Mouse (Mus musculus) cerebellum, adult 11-12 months (tissue): ENCODE measurements around the gene Etv4.

Source experiments
- DNase-seq: peaks from one replicate; pipeline ENCODE4 v3.0.0; 2022

Etv4 gene

GRCm38 (mm10) chr11:101785143-101785851 lies at the start of gene Etv4:
TSS of gene Etv4 (minus strand) at chr11:101785371.
- peak; percentile 88 for DNase-seq

- DNase-seq: no peak
Measured at GRCm38 (mm10) chr11:101832001-101832400, 46.8 kb upstream of the Etv4 start.

GRCm38 (mm10) chr11:101830616-101831015 lies 45.4 kb upstream of the Etv4 start:
- no peak for DNase-seq

GRCm38 (mm10) chr11:101830112-101830511 lies 44.9 kb upstream of the Etv4 start:
- no peak for DNase-seq

GRCm38 (mm10) chr11:101828718-101829117 lies 43.5 kb upstream of the Etv4 start:
- DNase-seq: no peak

- DNase-seq: no peak
Measured at GRCm38 (mm10) chr11:101823210-101823609, 38.0 kb upstream of the Etv4 start.

- peak; percentile 40 for DNase-seq
Measured at GRCm38 (mm10) chr11:101820899-101821298, 35.7 kb upstream of the Etv4 start.

- no peak for DNase-seq
Measured at GRCm38 (mm10) chr11:101819853-101820252, 34.7 kb upstream of the Etv4 start.

- DNase-seq: no peak
Measured at GRCm38 (mm10) chr11:101815103-101816085, 30.2 kb upstream of the Etv4 start.

- DNase-seq: peak; percentile 76
Measured at GRCm38 (mm10) chr11:101814375-101815102, 29.4 kb upstream of the Etv4 start.

GRCm38 (mm10) chr11:101813259-101813658 lies 28.1 kb upstream of the Etv4 start:
- DNase-seq: peak; percentile 48

- no peak for DNase-seq
Measured at GRCm38 (mm10) chr11:101809060-101809828, 24.1 kb upstream of the Etv4 start.

- no peak for DNase-seq
Measured at GRCm38 (mm10) chr11:101807266-101807665, 22.1 kb upstream of the Etv4 start.

GRCm38 (mm10) chr11:101806741-101807140 lies 21.6 kb upstream of the Etv4 start:
- DNase-seq: no peak

- no peak for DNase-seq
Measured at GRCm38 (mm10) chr11:101805113-101805704, 20.0 kb upstream of the Etv4 start.

- DNase-seq: no peak
Measured at GRCm38 (mm10) chr11:101801386-101801785, 16.2 kb upstream of the Etv4 start.

- no peak for DNase-seq
Measured at GRCm38 (mm10) chr11:101798083-101798482, 12.9 kb upstream of the Etv4 start.

GRCm38 (mm10) chr11:101797355-101797754 lies 12.2 kb upstream of the Etv4 start:
- no peak for DNase-seq

- DNase-seq: no peak
Measured at GRCm38 (mm10) chr11:101790811-101791526, 5.8 kb upstream of the Etv4 start.

GRCm38 (mm10) chr11:101787432-101787831 lies 2.3 kb upstream of the Etv4 start:
- no peak for DNase-seq

GRCm38 (mm10) chr11:101786651-101787050 lies 1.5 kb upstream of the Etv4 start:
- no peak for DNase-seq
